Mouse (Mus musculus) A20 (cell line): ENCODE results near the gene 2310079G19Rik.

Experiments used
- DNase-seq: peaks from one replicate; pipeline ENCODE4 v3.0.0-alpha.2; 2011; ENCODE audit warnings: low read depth, low spot score

The 2310079G19Rik gene

GRCm38 (mm10) chr16:88627566-88627965, at the start of gene 2310079G19Rik:
Gene 2310079G19Rik (minus strand): TSS chr16:88627666.
- DNase-seq = no peak

GRCm38 (mm10) chr16:88671571-88671970, 44.1 kb upstream of the 2310079G19Rik start, which contains the start of gene Krtap27-1:
Gene Krtap27-1 (minus strand): TSS chr16:88671671.
- no peak for DNase-seq

DNA sequence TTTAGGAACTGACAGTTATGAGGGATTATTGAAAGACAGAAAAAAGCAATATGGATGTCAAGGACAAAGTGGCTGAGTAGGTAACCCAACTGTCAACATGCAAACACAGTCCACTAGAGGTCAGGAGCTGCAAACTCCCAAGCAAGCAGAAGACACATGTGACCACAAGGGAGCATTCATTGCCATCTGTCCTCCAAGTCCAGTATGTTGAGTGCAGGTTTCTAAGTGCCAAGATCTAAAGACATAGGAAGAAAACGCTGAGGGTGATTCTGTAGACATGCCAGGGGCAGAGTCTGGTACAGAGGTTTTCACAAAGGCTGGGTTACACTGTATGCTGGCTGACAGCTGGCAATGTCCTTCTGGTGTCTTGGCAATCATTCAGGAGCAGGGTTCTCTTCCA, 30.0 kb upstream of the 2310079G19Rik start:
- peak; percentile 55 for DNase-seq

- DNase-seq = no peak
These were observed 24.5 kb upstream of the 2310079G19Rik start for GRCm38 (mm10) chr16:88651952-88652351.

DNA sequence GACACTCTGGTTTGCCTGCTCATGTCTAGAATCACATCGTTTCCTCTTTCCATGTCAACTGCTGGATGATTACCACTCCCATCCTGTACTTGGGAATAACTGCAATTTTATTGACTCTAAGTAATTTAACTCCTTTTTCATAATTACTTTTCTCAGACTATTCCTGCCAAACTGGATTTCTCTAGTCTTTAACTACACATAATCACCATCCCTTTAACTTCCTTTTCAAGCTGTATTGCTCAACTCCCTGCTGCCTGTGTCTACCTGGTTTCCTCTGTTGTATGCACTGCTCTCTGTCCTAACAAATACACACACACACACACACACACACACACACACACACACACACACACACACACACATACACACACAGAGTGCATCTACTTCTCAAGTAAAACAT, 23.6 kb upstream of the 2310079G19Rik start:
- DNase-seq = no peak

DNA sequence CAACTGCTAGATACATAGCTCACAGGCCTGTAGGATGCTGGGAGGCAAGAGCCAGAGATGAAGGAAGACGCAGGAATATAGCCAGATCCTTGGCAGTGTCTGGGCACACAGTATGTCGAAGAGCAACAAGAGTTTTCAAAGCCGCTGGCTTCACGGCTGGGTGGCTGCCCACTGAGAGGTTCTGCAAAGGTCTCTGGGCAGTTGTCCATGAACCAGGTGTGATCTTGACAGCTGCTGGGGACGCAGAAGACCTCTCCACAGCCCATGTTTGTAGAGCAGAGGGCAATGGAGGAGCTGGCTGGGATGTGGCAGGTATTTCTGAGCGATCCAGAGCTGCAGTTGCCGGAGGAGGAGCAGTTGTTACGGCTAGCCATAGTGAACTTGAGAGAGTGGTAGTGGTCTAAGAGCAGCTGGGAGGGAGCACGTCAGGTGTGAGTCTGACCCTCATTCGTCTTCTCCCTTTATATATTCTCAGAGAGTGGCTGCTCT, 19.9 kb upstream of the 2310079G19Rik start, which contains the start of gene Krtap26-1:
Gene Krtap26-1 (minus strand): TSS at position 439 of the 489 bp plus-strand sequence.
- no peak for DNase-seq

DNA sequence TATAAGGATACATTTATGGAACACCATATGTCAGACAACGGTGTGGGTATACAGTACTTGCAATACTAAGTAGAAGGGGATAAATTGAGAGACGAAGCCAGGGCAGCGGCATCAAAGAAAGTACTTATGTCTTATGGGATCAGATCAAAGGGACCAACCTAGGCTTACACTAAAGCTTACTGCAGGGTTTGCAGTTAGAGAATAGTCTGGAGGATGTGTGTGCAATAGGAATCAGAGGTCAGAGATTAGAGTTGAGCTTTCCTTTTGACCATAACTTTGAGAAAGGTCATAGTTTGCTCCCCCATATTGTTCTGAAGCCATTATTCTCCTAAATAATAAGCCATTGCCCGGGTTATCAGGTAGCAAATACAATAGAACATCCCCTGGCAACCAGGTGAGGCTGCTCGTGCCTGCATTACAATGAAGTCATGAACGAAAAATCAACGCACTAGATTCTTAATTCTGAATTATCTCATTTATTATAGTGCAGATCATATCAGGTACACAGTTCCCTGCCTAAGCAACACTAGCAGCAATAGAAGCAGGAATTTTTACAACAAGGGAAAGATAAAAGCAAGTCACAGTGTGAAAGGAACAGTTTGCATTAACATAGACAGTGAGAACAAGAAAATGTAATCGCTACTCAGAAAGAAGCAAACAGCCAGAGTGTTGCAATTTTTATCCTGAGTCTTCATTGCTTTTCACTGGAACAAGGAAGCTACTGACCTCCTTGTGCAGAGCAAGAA, 19.1 kb upstream of the 2310079G19Rik start:
- no peak for DNase-seq

DNA sequence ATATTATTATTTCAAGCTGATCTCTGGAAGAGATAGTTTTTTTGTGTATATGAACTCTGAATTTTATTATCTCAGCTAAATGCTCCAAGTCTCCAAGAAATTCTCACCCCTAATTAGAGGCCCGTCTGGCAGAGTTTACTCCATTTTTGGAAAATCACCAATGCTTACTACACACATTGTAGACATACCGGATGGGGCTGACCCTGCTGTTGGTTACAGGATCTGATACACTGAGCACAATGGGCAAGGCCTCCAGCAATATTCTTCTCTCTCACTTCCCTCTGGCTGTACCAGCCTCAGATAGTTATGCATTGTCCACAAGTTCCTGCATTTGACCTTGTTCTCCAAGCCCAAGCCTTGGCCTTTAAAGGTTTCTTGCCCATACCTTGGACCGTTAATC, 12.6 kb upstream of the 2310079G19Rik start:
- no peak for DNase-seq

DNA sequence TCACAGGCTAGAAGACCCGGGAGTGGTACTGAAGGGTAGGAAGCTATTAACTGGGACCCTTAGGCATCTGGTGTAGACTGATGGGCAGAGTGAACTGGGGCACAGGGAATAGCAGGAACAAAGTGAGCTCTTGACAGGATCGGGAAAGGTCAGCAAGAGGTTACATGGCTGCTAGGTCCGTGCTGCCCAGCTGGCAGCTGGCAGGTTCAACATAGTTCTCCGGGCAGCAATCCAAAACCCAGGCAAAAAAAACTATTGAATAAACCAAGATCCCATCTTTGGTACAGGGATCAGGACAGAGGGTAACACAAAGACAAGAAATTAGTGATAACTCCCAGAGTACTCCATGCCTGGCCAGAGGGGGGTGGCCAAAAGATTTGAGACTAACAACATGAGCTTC, 7.7 kb upstream of the 2310079G19Rik start:
- no peak for DNase-seq

DNA sequence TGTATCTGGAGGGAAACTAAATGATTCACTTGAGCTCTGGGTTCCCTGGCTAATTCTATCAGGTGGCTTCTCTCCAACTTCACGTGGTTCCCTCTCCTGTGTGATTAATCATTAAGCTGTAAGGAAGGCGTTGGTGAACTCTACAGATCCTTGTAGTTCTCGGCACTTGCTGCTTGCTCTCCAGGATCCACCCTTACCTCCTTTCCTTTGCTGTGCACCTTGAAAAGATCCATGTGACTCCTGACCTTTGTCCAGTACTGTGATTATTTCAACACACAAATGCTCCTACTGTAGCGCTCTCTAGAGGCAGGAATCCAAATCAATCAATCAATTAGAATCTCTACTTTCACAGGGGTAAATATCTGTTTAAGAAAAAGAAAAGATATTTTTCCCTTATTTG, 4.0 kb upstream of the 2310079G19Rik start:
- DNase-seq = no peak

DNA sequence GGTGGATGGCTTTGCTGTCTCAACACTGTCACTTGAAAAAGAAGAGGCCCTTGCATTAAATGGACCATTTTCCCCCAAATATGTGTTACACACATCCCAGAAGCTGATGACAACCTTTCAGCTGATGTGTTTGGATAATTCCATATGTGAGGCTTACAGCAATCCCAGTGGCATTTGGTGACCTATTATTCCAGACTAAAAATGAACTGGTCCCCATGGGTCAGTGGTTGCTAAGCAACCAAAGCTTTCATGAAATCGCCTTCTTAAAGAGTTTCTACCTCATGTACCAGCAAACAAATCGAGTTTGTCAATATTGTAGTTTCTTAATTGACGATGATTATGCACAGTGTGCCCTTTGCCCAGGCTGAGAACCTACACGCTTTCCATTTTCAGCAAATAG, 14.8 kb downstream of the 2310079G19Rik start:
- DNase-seq = no peak

DNA sequence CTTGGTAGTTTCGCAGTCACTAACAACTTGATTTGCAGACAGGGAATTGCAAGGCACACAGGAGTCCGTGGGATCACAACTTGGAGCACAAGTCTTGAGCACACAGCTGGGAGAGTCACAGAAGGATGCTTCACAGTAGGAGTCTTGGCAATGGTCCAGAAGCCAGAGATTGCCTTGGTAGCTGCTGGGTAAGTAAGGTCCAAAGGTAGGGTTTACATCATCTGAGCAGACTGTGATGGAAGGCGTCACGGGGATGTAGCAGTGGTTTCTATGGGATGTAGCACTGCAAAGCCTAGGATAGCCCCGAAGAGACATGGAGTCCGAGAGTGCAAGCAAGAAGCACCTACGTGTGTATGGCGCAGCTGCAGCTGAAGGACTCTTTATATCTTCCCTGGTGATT, 15.5 kb downstream of the 2310079G19Rik start, which contains the start of gene Krtap24-1:
Gene Krtap24-1 (minus strand): TSS at position 358 of the 400 bp plus-strand sequence.
- no peak for DNase-seq

DNA sequence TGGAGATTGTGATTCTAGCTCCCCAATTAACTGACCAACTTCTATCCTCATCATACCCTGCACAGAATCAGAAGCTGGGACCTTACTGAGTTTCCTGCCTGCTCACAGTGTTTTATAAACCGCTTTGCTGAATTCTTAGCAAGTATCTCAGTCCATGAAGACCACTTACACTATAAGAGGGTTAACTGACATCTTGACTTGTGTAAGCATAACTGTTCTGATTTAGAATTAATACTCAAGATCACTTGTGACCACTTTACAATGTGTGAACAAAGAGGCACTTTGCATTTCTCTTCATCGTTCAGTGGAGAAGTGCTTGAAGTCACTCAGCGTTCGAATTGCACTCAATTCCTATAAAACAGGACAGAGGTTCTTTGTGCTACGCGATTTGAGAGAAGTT, 22.9 kb downstream of the 2310079G19Rik start:
- no peak for DNase-seq

- no peak for DNase-seq
These were observed 25.0 kb downstream of the 2310079G19Rik start for GRCm38 (mm10) chr16:88602464-88602863.

GRCm38 (mm10) chr16:88600303-88600702, 27.2 kb downstream of the 2310079G19Rik start:
- DNase-seq = no peak

DNA sequence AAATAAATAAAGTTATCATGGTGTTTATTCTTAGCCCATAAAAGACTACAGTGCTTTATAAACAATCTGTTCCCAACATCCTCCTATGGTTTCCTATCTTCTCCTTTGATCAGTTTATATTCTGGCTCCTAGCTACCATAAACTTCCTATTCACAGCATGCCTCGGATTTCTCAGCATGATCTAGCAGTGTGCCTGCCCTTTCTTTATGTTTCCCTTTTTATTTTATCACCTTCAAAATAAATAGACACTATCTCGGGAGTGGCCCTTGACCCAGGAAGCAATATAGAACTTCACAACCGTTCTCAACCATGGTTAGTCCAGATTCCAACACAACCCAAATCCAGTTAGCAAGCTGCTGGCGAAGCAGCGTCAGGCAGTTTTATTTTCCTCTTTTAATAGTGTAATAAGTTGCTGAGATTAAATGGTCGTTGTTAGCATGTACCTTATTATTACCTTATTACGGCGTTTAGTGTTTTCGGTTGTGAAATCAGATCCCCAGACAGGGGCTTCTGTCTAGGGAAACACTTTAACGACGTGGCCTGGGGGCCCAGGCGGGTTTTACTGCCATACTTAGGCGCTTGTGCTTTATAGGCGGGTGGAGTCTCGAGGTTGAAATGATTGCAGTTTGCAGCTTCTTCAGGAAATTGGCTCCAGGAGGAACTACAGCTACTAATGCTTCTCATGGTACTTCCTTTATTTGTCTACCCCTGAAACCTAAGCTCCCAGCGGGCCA, 27.8 kb downstream of the 2310079G19Rik start:
- no peak for DNase-seq

DNA sequence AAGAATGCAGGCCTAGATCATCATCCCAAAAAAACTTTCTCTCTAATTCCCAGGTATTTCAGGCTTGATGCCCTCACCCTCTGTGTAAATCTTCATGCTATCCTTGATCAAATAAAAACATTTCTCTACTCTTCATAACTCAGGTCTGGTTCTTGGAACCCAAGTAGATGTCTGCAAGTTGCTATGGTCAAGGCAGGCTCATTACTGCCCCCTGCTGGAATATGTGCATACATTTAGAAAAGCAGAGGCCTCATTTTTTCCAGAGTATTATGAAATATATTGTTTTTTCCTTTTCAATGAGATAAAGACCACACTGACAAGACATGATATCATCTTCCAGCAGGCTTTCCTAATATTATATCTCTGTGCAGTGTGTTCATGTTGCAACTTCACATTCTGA, 34.7 kb downstream of the 2310079G19Rik start:
- DNase-seq = no peak

GRCm38 (mm10) chr16:88583338-88583737, 44.1 kb downstream of the 2310079G19Rik start:
- DNase-seq = no peak
